Mouse (Mus musculus): ENCODE measurements around the gene Mllt10.
A peak's percentile ranks its signal among the peaks of the same experiment; 100 is the strongest.

The Mllt10 gene

GRCm38 (mm10) chr2:18034371-18035250 is 20.4 kb upstream of the Mllt10 start:
- no peak for DNase-seq (ENCODE audit: low read depth, low spot score)

DNA sequence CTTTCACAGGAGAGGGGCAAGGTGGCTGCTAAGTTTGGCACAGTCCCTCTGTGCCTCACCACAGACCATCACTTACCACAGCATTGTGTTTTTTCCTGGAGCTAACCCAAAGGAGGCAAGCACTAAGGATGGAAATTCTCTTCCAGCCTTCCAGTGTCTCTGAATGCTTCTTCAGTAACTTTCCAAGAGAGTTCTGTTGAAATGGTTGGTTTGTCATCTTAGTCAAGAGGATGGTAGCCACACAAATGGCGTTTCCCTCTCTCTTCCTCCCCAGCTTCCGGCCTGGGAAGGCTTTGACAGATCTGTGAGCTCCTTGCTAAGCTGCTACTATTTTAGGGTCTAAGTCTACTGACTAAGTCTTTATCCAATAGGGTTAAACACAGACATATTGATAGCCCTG is 17.5 kb upstream of the Mllt10 start, which contains the start of gene A930004D18Rik:
Gene A930004D18Rik (minus strand): TSS at position 247 of the 400 bp plus-strand sequence.
- DNase-seq (ENCODE audit: low read depth, low spot score) = no peak

- DNase-seq (ENCODE audit: low read depth, low spot score) = no peak
These were observed 16.8 kb upstream of the Mllt10 start for GRCm38 (mm10) chr2:18038141-18038752.

- DNase-seq (ENCODE audit: low read depth, low spot score) = no peak
These were observed 16.1 kb upstream of the Mllt10 start for GRCm38 (mm10) chr2:18038895-18039371.

DNA sequence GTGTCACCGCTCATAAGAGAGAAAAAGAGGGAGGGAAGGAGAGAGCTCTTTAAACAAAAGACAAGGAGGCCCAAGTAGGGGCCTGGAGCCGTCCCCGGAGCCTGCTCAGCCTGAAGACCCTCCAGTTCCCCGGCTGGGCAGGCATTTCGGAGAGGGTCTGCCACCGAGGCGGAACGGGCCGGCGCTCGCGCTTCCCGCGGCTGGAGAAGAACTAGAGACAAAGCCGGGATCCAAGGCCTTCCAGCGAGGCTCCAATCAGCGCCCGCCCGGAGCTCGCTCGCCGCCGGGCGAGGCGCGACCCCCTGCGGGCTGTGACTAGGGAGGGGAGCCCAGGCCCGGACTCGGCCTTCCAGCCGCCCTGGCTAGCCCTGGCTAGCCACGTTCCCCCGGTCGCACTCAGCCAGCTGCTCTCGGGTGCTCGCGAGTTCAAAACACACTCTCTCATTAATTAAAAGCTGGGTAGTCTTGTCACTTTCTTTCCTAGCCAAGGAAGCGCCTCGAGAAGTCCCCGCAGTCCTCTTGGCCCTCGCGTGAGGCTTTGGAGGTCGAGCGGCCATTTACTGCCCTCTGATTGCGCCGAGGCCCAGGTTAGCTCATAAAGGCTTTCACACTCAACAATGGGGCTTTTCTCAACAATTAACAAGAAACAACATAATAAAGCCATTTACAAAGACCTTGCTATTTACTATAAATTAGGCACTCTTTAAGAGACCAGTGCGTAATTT is 15.3 kb upstream of the Mllt10 start:
- no peak for DNase-seq (ENCODE audit: low read depth, low spot score)

GRCm38 (mm10) chr2:18040347-18041160 is 14.5 kb upstream of the Mllt10 start:
- DNase-seq (ENCODE audit: low read depth, low spot score) = no peak

- no peak for DNase-seq (ENCODE audit: low read depth, low spot score)
These were observed 13.7 kb upstream of the Mllt10 start for GRCm38 (mm10) chr2:18041199-18041885.

DNA sequence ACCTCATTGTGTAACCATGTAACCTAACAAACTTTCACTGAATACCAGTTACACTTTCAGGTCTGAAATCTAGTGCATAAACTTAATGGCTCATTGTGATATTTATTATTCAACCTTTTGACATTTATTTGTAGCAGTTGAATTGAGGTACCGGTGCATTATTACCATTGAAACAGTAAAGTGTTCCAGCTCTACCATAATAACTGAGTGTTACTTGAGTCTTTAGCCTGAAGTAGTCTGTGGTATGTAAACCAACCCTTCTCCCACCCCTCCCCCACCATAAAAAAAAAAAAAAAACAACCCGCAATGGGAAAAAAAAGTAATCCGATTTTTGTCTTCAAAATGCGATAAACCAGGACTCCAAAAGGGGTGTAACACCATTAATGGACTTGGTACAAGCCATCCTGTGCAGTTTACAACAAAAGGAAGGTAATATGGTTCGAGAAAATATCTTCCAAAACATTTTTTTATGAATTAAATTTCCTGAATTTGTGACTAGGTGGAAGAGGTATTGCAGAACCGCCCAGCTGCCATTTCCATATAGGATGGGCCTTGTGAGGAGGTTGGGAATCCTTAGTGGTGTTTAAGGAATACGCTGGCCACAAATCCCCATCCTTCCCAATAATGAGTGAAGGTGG is 9.8 kb upstream of the Mllt10 start:
- no peak for DNase-seq (ENCODE audit: low read depth, low spot score)

DNA sequence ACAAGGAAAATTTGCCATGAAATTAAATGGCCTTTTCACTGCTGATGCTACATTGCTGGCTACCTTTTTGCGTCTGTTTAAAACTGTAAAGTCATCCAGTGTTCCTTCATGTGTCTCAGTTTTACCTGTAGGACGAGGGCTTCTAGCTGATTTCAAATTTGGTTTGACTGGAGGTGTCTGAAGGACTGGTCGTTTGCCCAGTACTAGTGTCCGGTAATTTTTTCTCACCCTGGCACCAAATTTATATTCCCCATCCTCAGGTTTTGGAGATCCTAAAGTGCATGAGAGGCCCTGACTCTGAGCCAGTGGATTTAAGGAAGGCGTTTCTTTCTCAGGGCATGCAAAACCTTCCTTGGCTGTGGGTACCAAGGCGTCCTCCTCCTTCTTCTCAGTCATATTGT is 9.3 kb upstream of the Mllt10 start:
- no peak for DNase-seq (ENCODE audit: low read depth, low spot score)

- no peak for DNase-seq (ENCODE audit: low read depth, low spot score)
These were observed 8.9 kb upstream of the Mllt10 start for GRCm38 (mm10) chr2:18046186-18046585.

DNA sequence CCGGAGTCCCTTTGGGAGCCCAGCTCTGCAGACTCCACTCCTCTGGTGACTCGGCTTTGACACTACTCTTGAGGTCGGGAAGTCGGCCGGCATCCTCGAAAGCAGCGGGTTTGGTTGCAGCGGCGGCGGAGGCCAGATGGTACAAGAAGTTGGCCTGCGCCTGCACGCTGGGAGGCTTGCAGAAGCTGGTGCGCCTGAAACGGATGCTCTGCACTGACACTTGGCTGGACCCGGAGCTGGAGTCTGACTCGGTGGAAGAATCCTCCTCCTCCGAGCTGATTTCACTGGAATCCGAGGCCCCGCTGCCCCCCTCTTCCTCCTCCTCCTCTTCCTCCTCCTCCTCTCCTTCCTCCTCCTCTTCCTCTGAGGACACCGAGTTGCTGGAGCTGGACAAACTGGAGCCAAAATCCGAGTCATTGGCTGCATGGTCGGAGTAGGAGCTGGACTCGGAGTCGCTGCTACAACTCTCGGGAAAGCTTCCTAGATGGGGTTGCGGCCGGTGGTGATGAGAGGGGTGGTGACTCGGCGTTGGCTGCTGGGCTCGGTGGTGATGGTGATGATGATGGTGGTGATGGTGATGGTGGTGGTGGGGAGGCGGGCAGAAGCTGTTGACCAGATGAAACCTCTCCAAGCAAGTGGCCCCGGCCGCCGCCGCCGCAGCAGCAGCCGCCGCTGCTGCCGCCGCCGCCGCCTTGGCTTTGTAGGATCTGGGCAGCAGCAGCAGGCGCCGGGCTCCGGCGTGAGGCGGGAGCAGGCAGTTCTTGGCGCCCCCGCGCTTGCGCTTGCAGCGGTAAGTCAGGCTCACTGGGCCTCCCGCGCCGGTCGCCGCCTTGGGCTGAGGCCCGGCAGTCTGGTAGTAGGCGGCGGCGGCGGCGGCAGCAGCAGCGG is 8.0 kb upstream of the Mllt10 start:
- peak; percentile 67 for DNase-seq (ENCODE audit: low read depth, low spot score)

DNA sequence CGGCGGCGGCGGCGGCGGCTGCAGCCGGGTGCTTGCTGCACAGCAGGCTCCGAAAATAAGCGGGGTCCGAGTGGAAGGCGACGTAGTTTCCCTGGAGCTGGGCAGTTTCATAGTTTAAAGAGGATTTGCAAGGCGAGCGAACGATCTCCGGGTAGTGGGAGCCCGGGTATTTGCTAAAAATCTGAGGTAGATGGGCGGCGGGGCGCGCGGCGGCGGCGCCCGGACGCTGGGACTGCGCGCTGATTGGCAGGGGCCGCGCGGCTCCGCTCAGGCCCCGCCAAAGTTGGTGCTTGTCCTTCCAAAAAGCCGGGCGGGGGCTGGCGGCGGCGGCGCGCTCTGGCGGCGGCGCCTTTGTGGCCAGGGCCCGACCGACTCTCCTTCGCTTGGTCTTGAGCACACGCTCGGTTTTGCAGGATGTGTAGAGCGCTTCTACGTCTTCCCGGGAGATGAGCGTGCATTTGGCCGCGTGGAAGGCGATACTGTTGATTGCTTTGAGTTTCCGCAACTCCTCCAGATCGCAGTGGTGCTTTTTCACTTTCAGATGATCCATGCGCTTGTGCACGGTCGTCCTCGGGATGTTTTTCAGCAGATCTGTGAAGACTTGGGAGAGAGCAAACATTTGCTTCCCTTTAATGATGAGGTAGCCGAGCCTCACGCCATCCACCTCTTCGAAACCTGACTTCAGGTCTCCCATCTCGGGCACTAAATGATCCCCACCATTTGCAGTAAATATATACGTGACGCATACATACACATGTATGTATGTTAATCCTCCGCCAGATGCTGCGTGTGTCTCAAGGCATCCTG is 7.2 kb upstream of the Mllt10 start:
- peak; percentile 67 for DNase-seq (ENCODE audit: low read depth, low spot score)

GRCm38 (mm10) chr2:18048453-18049075 is 6.5 kb upstream of the Mllt10 start, which contains the start of gene Skida1:
Gene Skida1 (minus strand): TSS chr2:18049051.
- peak; percentile 16 for DNase-seq (ENCODE audit: low read depth, low spot score)

GRCm38 (mm10) chr2:18049279-18049821 is 5.7 kb upstream of the Mllt10 start:
- no peak for DNase-seq (ENCODE audit: low read depth, low spot score)

- no peak for DNase-seq (ENCODE audit: low read depth, low spot score)
These were observed 5.0 kb upstream of the Mllt10 start for GRCm38 (mm10) chr2:18050018-18050417.

- DNase-seq (ENCODE audit: low read depth, low spot score) = peak; percentile 49
These were observed 4.5 kb upstream of the Mllt10 start for GRCm38 (mm10) chr2:18050541-18050985.

Data from CD4-positive helper T cell, adult 2 months (primary cell).